Mouse (Mus musculus): ENCODE data around the gene Fam171a1.

Fam171a1 gene

DNA sequence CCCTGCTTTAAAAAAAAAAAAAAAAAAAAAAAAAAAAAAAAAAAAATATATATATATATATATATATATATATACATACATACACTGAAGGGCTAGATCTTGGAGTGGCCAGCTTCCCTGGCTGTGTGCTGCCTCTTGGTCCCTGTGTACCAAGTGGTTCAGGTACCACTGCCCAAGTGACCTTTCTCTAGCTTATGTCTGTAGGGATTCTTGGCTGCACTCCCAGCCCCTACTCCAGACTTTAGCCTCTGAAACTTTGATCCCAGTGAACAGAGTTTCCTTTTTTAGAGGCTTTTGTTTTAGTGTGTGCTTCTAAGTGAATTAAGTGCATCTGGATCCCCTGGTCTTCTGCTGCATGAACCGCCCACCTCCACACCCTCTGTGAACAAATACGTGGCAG, 24.3 kb downstream of the Fam171a1 start:
- DNase-seq (ENCODE audit: low read depth, low spot score) = no peak

DNA sequence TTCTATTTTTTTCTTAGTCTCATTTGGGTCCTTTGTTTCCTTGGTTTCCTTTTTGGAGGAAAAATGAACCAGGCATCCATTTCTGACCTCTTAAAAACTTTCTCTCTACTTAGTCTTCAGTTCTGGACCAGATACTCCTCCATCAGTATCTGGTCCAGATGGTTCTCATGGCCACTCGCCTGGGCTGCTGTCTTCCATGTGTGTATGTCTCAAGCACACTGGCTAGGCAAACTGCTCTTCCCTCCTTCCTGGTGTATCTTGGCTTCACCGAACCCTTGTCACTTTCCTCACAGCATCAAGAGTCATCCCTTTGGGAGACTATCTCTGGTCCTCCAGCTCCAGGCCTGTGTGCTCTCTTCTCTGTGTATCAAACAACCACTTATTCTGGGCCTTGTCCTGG, 25.0 kb downstream of the Fam171a1 start:
- DNase-seq (ENCODE audit: low read depth, low spot score) = no peak

DNA sequence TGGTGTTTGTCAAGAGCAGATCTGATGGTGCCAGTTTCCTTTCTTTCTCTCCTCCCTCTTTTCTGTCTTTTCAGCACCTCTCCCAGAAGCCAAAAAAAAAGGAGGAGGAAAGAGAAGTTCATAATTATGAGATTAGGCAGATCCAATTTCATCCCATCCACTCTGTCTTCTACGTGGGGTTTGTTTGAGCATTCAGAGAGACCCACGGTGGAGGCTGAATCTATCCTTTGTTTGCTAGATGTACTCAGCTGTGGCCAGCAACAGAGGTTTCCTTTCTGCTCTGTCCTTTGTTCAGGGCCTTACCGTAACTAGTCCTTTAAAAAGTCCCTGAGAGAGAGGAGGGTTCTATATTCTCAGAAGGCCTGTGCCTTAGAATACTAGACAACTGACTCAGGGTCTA, 25.6 kb downstream of the Fam171a1 start:
- DNase-seq (ENCODE audit: low read depth, low spot score) = no peak

- no peak for DNase-seq (ENCODE audit: low read depth, low spot score)
These were observed 26.6 kb downstream of the Fam171a1 start for GRCm38 (mm10) chr2:3140585-3140984.

GRCm38 (mm10) chr2:3141804-3142203, 27.8 kb downstream of the Fam171a1 start:
- DNase-seq (ENCODE audit: low read depth, low spot score) = peak; percentile 11

- DNase-seq (ENCODE audit: low read depth, low spot score) = no peak
These were observed 30.3 kb downstream of the Fam171a1 start for GRCm38 (mm10) chr2:3144291-3144690.

DNA sequence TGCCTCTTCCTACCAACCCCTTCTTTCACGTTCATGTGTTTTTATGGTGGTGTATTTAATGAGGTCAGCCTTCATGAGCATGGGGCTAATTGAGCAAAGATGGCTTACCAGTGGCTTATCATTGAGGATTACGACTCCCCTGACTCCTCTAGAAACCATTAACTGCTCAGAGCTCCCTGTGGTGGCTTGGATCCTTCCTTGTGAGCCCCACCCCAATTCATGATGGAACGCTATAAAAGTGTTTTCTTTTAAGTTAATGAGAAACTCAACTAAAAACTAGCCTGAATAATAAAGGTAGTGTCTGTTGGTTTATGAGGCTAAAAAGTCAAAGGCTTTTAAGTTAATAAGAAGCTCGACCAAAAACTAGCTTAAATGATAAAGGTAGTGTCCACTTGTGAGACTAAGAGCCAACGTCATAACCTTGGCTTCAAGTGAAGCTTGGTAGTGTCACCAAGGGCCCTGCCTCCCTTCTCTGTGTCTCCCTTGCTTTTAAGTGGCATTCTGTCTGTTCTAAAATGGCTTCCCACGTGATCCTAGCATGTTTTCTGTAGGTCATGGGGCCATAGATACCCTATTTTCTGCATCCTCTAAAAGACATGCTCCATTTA, 33.6 kb downstream of the Fam171a1 start:
- DNase-seq (ENCODE audit: low read depth, low spot score) = no peak

DNA sequence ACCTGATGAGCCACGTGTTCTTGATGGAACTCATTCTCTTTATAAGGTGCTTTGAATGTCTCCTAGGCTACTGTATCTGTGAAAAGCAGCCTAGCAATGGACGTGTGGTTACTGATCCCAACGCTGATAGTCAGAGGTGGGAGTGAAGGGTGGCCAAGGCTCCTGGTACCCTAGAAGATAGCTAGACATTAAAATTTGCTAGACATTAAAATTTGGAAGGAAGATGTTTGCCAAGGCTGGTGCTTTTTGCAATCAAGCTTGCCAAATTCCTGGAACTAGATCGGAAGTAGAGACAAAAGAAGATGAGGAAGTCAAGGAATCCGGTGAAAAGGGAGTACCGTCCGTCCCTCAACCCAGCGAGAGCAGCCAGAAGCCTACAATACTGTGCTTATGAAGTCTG, 34.7 kb downstream of the Fam171a1 start:
- no peak for DNase-seq (ENCODE audit: low read depth, low spot score)

- no peak for DNase-seq (ENCODE audit: low read depth, low spot score)
These were observed 36.3 kb downstream of the Fam171a1 start for GRCm38 (mm10) chr2:3150324-3150723.

DNA sequence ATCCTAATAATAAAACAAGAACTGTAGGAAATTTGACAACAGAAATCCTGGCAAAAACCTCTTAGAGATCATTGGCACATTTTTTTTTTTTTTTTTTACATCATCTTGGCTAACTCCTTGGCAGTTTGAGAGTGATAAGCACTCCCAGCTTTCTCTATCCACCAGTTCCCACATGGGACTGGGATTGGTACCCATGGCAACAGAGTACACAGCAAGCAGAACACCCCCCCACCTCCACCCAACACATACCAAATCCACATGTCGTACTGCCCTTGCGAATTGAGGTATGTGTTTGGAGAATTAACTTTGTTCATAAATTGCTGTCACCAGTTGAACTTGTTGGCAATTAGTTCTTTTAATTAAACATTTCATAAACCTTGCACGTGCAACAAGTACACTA, 37.3 kb downstream of the Fam171a1 start:
- DNase-seq (ENCODE audit: low read depth, low spot score) = no peak

DNA sequence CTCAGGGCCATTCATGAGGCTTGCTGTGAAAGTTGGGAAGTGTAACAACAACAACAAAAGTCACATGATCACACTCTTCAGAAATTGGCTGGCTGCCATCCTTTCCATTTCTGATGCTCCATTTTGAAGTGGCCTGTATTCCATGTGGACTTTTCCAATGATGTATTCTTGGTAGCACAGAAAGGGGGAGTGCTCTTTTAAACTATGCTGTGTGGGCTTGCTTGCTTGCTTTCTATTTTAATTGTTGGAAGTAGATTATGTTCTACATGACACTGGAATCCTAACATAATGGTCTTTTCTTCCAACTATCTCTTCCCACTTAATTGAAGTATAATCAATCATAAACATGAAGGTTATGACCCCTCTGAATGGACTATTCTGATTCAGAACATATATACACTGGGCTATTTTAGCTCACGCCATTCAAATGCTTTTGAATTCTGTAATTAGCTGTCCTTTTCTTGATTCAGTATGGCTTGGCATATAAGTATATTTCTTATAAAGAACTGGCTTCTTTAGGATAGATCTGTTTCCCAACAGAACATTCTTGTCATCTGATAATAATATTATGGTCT, 40.2 kb downstream of the Fam171a1 start:
- no peak for DNase-seq (ENCODE audit: low read depth, low spot score)

GRCm38 (mm10) chr2:3154986-3155385, 41.0 kb downstream of the Fam171a1 start:
- DNase-seq (ENCODE audit: low read depth, low spot score) = no peak

DNA sequence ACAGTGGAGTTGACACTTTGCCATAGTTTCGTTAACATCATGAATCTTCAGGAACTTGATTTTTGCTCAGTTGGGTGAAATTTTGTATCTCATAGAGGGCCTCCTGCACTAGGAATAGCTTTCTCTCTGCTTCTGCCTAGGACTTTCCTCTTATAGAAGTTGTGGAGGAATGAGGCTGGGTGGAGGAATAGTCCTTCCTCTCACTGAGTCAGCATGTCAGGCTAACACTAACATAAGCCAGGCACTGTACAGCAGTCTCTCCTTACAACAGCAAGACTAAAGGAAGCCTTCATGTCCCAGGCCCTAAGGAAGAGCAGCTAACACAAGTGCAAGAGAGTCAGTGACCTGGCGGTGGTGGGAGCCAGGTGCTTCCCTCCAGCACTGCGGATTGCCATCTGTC, 43.0 kb downstream of the Fam171a1 start:
- DNase-seq (ENCODE audit: low read depth, low spot score) = no peak

GRCm38 (mm10) chr2:3157661-3158344, 43.8 kb downstream of the Fam171a1 start:
- DNase-seq (ENCODE audit: low read depth, low spot score) = no peak

DNA sequence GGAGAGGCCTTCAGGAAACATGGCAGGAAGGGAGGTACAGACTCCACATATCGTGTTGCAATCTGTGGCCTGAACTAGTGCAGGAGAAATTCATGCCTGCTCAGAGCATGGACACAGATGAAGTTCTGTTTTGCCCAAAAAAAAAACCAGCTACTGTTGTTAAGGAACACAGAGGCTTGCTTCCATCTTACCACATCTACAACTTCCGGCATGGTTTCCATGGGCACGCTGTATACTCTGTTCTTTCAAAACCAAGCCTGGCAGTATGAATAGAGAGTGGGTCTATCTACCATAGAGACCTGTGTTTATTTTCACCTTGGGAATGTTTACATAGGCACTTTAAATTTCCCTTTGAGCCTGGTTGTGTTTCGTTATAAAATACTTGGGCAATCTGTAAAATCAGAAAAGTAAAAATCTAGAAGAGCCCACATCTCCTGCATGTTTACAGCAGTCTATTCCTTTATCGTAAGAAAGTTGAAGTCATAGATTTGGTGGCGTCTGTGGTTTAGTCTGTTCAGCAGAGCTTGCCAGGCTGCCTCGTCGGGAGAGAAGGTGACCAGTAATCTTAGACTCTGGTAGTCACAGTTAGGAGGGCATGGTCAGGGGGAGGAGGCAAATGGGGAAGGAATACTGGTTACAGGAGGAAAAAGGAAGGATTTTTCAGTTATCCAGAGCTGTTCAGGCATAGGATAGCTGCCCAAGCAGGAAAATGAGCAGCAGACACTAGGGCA, 44.8 kb downstream of the Fam171a1 start:
- DNase-seq (ENCODE audit: low read depth, low spot score) = no peak

GRCm38 (mm10) chr2:3161578-3161977, 47.6 kb downstream of the Fam171a1 start:
- DNase-seq (ENCODE audit: low read depth, low spot score) = no peak

DNA sequence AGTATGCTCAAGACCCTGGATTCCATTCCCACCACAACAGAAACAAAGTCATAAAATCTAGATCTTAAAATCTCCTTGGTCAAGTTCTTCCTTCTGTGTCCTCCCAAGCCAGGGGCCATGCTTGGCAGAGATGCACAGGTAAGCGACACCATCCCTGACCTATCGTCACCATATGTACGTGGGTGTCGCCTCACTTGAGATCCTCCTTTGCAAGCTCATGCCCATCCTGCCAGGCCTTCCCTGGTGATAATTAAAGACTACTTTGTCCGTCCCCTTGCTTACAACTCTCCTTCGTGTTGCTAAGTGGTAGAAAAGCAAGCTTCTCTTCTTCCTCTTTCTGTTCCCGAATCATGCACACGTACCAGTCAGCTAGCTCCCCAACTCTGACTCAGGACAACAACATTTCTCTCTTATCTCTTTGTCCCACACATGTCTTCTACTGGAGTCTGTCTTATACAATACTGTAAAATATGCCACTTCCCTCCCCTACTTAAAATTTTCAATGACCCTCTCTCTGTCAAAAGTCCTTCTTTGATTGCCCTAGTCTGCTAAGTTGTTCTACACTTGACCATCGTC, 49.6 kb downstream of the Fam171a1 start:
- no peak for DNase-seq (ENCODE audit: low read depth, low spot score)

GRCm38 (mm10) chr2:3165037-3165600, 51.1 kb downstream of the Fam171a1 start:
- DNase-seq (ENCODE audit: low read depth, low spot score) = no peak

DNA sequence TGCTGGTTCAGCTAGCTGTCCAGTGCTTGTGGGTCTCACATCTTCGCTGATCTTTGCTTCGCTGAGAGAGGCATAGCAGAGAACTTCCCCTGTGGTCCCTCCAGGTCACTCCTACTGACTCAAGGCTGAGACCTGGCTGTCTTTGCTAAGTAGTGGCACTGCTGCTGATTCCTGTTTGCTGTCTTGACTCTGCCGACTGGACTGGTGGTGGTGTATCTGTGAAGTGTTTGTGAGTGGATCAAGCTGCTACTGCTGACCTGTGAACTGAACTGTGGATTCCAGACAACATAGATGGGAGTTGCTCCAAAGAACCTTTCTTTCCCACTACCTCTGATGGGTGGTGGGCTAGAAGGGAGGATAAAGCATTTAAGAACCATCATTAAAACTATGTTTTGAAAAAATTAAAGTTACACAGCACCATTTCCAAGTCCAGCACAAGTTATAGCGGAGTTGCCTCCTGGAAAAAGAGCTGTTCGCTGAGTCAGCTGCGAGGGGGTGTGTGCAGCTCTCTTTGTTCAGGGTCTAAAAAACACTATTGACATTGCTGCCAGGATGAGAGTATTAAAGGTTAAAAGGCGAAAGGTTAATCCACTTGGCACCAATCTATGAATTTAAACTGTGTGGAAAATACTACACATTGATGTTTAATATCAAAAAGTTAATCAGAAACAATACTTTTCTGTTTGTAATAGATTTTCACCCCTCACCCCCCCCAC, 52.0 kb downstream of the Fam171a1 start:
- no peak for DNase-seq (ENCODE audit: low read depth, low spot score)

- DNase-seq (ENCODE audit: low read depth, low spot score) = no peak
These were observed 54.8 kb downstream of the Fam171a1 start for GRCm38 (mm10) chr2:3168719-3169402.

DNA sequence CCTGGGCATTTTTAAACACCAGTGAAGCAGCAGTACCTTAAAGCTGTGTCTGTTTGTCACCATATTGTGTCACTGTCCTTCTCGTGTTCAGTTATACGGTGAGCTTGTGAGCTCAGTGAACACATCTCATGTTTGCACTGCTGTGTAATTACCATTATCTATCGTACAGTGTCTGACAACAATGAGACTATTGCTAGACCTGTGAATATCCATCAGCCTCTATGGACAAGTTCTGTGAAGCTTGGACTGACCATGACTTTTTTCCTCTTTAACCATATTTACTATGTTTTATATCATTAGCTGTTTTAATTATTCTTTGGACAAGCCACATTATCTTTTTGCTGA, 55.4 kb downstream of the Fam171a1 start:
- DNase-seq (ENCODE audit: low read depth, low spot score) = no peak

Measured in ZHBTc4 (cell line).